Mouse (Mus musculus) left cerebral cortex, postnatal 25 days (tissue): ENCODE data around the gene Prkch. TPM values are rescaled to one million over a fixed set of nuclear protein-coding genes. Genes with fewer than 3 reads are reported as not detected.
"Not testable (repeated sequence)": the region's sequence is repeated elsewhere in the genome, so short reads cannot be mapped to it uniquely, and the experiment has no call there.

Source experiments
- DNase-seq, 2 experiments: peaks; one replicate each; pipeline ENCODE4 v3.0.0; 2022; ENCODE audit warnings: low spot score in 2 of 2, mixed read lengths in 1 of 2
- intact Hi-C: fragments of 180-260 bp; cut with DNase I; formaldehyde crosslinking; loops from one replicate; pipeline ENCODE4 v1.15.1; 2025
- total RNA-seq, 2 experiments: library from RNA; stranded (reverse); gene quantifications; 2 replicates each; pipeline ENCODE4 v1.2.3; 2021

Prkch gene
- 1 to 10 TPM; 3.5 to 9.3 TPM for total RNA-seq

GRCm38 (mm10) chr12:73584610-73585240, at the start of gene Prkch:
Gene Prkch, plus strand, starts transcription at chr12:73584796.
- intact Hi-C loops, result loop anchor here (5.0 kb wide), 2 partner anchors 88 to 108 kb away; no protein-coding TSS in a partner anchor

DNA sequence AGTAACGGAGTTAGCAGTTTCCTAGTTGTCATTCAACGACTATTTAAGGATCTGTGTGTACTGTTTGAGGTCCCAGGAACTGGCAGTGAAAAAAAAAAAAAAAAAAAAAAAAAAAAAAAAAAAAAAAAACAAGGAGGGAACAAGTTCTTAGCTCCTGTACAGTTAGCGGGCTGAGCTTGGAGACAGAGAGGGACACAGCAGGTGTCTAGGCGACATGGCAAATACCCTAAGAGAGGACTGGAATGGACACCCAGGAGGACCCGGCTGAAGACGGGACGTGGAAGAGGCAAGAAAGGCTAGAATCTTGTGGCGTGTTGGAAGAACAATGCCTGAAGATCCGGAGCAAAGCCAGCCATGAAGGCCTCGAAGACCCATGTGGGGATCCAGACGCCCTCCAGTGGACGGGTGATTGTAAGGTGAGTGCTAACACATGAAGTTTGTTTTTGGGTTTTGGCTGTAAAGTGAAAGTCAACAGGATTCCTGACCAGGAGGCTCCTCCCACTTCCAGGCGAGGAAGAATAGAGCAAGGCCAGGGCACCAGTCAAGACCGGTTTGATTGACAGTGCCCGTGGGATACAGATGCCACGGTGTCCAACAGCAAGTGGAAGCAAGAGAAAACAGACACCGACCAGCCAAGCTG, 47.0 kb upstream of the Prkch start:
- no peak for DNase-seq
- intact Hi-C loops, result no loop called here

More at GRCm38 (mm10) chr12:73584610-73585240, at the start of gene Prkch:
- DNase-seq, result peak; percentile 43 to 63

- intact Hi-C loops, DNase-seq: not testable (repeated sequence)
Measured at GRCm38 (mm10) chr12:73538139-73538508, 46.5 kb upstream of the Prkch start.

DNA sequence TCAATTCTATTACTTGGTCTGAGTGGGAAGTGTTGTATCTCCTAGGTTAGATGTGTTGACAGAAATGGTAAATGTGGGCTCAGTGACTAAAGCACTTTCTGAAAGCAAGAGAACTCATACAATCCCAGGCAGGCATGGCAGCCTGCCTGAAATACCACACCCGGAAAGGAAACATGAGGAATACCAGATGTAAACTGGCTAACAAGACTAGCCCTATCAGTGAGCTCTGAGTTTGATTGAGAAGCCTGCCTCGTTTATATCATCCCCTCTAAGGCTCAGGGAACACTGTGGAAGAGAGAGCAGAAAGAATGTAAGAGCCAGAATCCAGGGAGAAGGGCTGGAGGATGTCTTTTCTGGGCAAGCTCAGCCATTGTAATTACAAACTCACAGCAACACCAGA, 45.4 kb upstream of the Prkch start:
- intact Hi-C loops, result no loop called here

GRCm38 (mm10) chr12:73540402-73540801, 44.2 kb upstream of the Prkch start:
- intact Hi-C loops, result no loop called here
- no peak for DNase-seq

More for the DNA sequence above, 45.4 kb upstream of the Prkch start:
- DNase-seq, result no peak

- no peak for DNase-seq
- intact Hi-C loops, result no loop called here
Measured at GRCm38 (mm10) chr12:73543191-73543590, 41.4 kb upstream of the Prkch start.

GRCm38 (mm10) chr12:73544736-73545671, 39.6 kb upstream of the Prkch start:
- intact Hi-C loops, result no loop called here
- no peak for DNase-seq

DNA sequence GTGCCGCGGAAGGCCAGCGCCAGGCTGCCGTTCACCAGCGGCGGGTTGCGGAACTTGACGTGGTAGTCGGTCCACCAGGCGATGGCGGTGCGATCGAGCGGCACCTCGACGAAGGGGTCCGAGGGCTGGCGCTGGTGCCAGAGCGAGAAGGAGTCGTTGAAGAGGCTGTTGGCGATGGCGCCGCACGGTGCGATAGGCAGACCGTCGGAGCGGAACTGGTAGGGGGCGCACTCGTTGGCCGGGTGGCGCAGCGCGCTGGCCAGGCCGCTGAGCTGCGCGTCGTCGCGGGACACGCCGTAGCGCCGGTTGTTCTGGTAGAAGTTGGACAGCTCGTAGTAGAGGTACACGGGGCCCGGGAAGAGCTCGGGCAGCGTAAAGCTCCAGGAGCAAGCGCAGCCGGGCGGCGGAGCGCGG, 38.9 kb upstream of the Prkch start:
- intact Hi-C loops, result no loop called here
- no peak for DNase-seq

DNA sequence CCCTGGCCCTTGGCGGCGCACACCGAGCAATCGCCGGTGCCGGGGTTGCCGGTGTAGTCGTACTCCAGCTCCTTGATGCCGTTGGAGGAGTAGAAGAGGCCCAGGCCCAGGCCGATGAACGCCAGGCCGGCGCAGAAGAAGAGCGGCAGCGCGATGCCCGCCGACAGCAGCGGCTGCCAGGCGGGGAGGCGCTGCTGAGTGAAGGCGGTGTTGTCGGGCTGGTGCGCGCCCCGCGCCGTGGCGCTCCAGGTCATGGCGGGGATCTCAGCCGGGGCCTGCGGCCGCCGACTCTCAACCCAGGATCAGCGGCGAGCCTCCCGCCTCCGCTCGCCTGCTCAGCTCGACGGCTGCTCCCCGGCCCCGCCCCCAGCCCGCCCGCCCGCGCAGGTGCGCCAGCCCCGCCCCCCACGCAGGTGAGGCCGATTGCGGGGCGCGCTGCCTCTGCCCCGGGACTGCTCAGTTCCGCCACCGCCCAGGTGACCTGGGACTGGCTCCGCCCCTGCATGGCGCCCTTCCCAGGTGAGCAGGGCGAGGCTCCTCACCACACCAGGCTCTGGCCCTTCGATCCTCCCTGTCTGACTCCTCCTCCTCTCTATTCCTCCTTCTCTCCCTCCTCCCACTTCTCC, 38.4 kb upstream of the Prkch start, which contains the start of gene Tmem30b:
TSS of gene Tmem30b (minus strand) at position 307 of the 626 bp plus-strand sequence.
- intact Hi-C loops, result no loop called here
- DNase-seq, result no peak

DNA sequence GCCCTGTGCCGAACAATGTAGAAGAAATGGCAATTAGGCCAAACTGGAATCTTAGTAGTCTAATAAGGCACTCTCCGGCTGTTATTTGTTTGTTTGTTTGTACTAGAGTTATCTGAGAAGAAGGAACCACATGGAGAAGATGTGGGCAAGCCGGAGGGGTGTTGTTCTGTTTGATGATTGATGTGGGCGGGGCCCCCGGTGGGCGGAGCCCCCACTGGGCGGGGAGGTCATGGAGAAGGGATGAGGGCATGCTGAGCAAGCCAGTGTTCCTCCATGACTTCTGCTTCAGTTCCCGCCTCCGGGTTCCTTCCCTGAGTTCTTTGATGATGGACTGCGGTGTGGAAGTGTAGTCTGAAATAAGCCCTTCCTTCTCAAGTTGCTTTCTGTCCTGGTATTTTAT, 37.0 kb upstream of the Prkch start:
- DNase-seq, result no peak
- intact Hi-C loops, result no loop called here

- DNase-seq, result no peak
- intact Hi-C loops, result no loop called here
Measured at GRCm38 (mm10) chr12:73548259-73548658, 36.3 kb upstream of the Prkch start.

- intact Hi-C loops, result loop anchor here (1.0 to 2.0 kb wide), 2 partner anchors 21 to 533 kb away; no protein-coding TSS in a partner anchor
- DNase-seq, result peak; percentile 53 to 79
Measured at GRCm38 (mm10) chr12:73554155-73554554, 30.4 kb upstream of the Prkch start.

DNA sequence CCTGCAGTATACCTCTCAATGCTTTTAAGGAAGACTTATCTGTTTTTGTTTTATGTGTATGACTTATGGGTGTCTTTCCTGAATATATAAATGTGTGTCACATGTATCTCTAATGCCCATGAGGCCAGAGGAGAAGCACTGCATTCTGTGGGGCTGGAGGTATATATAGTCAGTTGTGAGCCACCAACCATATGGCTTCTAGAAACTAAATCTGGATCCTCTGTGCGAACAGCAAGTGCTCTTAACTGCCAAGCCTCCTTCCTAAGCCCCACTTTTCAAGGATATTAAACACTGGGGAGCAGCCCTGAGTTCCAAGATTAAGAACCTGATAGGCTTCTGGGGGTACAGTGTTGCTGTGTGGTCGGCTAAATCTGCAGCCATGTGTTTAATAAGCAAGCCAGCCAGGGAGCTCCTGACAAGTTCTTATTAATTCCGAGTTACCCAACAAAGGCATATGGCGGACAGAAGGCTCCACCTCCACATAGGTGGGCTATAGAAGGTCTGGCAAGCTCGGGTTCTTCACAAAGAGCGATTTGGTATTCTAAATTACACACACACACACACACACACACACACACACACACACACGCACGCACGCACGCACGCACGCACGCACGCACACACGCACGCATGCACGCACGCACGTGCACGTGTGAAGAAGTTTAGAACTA, 25.9 kb upstream of the Prkch start:
- peak; percentile 26 to 89 for DNase-seq
- intact Hi-C loops, result loop anchor here (2.0 kb wide), 1 partner anchor 52 kb away; no protein-coding TSS in a partner anchor

DNA sequence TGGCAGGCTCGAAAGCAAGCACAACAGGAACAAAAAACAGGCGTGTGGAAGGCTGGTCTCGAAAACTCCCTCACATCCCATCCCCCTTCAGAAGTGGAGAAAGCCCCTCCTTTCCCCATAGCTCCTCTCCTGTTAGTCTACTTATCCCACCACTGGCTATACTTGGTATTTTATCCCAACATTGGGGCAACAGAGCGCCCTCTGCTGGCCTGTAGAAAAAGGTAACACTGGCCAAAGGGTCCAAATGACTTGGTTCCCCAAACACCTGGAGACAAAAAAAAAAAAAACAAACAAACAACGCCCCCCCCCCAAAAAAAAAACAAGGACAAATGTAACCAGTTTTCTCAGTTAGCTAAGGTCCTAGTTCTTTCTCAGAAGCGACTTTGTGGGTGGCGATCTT, 24.5 kb upstream of the Prkch start:
- DNase-seq, result no peak
- intact Hi-C loops, result loop anchor here (10.0 kb wide), 2 partner anchors 345 to 755 kb away; partner anchors contain the start of genes Gm11042 and Hif1a

GRCm38 (mm10) chr12:73563122-73563521, 21.5 kb upstream of the Prkch start:
- DNase-seq, result not testable (repeated sequence)
- intact Hi-C loops, result loop anchor here (10.0 kb wide), 2 partner anchors 342 to 752 kb away; partner anchors contain the start of genes Gm11042 and Hif1a

- intact Hi-C loops, result loop anchor here (10.0 kb wide), 2 partner anchors 341 to 751 kb away; partner anchors contain the start of genes Gm11042 and Hif1a
- no peak for DNase-seq
Measured at GRCm38 (mm10) chr12:73564176-73564575, 20.4 kb upstream of the Prkch start.

DNA sequence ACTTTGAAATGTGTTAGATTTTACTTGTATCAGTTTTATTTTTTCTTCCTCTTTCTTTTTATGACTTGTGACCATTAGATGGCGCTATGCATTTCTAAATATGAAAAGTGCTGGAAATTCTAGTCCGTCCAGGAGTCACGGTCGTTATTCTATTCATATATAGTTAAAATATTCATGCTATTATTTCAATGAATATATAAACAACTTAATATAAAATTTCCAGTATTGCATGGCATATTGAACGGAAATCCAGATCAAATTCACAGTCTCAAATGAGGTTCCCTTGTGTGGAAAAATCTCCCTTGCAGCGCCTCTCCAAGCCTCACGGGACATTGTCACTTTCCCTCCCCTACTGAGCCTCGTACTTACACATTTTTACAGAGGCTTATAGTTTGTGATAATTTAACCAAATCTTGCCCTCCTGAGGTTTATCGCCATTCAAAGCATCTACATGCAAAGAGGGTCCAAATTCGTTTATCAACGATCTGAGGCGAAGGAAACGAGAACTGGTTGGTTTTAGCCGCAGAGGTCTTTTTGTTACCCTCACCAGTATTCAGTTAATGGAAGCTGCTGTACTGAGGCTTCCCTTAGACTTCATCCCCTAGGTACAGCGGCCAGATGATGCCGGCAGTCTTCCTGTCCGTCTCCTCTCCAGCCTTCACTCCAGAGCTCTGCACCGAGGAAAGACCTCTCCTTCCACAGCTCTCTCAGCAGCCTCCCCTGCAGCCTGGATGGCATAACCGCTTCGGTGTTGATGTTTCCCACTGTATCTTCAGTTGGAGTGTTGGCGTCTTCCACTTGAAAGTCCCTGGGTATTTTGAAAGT, 19.6 kb upstream of the Prkch start:
- intact Hi-C loops, result loop anchor here (1.0 to 10.0 kb wide), 3 partner anchors 128 to 750 kb away; partner anchors contain the start of genes Gm11042 and Hif1a

GRCm38 (mm10) chr12:73565620-73565969, 19.0 kb upstream of the Prkch start:
- DNase-seq, result no peak
- intact Hi-C loops, result loop anchor here (1.0 to 10.0 kb wide), 3 partner anchors 128 to 749 kb away; partner anchors contain the start of genes Gm11042 and Hif1a

More for the DNA sequence above, 19.6 kb upstream of the Prkch start:
- DNase-seq, result peak in 1 of 2 experiments; percentile 50
